In the genomic region with DNA sequence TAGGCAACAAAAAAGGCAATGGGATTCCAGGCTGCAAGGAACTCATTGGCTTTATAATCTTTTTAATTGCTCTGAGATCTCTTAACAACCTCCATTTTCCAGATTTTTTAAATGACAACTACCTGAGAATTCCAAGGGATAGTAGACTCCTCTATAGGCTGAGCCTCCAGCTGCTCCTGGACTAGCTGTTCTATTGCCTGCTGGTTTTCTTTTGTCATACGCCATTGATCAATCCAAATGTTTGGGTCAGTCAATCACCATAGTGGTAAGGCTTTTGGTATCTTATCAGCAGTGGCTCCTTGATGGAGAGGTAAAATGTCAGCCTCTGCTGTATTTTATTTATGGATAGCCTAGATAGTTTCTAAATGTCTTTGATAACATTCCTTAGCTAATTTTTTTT, we compare ENCODE assay signal across 24 mouse cellular contexts. TPM values are rescaled to one million over a fixed set of nuclear protein-coding genes. Genes with fewer than 3 reads are reported as not detected.
"Had no signal": no experiment of that assay in that cellular context is flagged by ENCODE, and none has a peak within 500 bp of the region (broad histone marks: within the 10 kb centered on the region; RNA-seq: fewer than 3 reads in every experiment).

No protein-coding gene starts in this region.

- H3K4me1 ChIP-seq: heart, embryonic 13.5 days; heart, embryonic 15.5 days; hindbrain, embryonic 10.5 days; hindbrain, embryonic 12.5 days; intestine, embryonic 15.5 days; limb, embryonic 10.5 days; limb, embryonic 12.5 days; liver, embryonic 12.5 days had no signal

- H3K27me3 ChIP-seq: heart, embryonic 13.5 days; heart, embryonic 15.5 days; hindbrain, embryonic 12.5 days; intestine, embryonic 15.5 days; limb, embryonic 12.5 days; liver, embryonic 12.5 days had no signal

- H3K9ac ChIP-seq: heart, embryonic 13.5 days; heart, embryonic 15.5 days; hindbrain, embryonic 12.5 days; hindbrain, embryonic 14.5 days; intestine, embryonic 15.5 days; limb, embryonic 12.5 days; liver, embryonic 12.5 days had no signal

- H3K4me3 ChIP-seq: gastrocnemius, adult 2 months; heart, adult 2 months; heart, embryonic 13.5 days; heart, embryonic 15.5 days; hindbrain, embryonic 10.5 days; hindbrain, embryonic 12.5 days; intestine, embryonic 15.5 days; layer of hippocampus, adult 2 months; left cerebral cortex, adult 2 months; limb, embryonic 10.5 days; limb, embryonic 12.5 days; liver, embryonic 12.5 days had no signal

- DNase-seq: gastrocnemius, adult 2 months; gastrocnemius, postnatal 10 days; gastrocnemius, postnatal 25 days; heart, adult 2 months; heart, postnatal 4 days; kidney, adult 18-20 months; kidney, adult 8-10 months; kidney, postnatal 10 days; kidney, postnatal 4 days; liver had no signal

- H3K27ac ChIP-seq: gastrocnemius, adult 2 months; heart, adult 2 months; heart, embryonic 13.5 days; heart, embryonic 15.5 days; hindbrain, embryonic 10.5 days; hindbrain, embryonic 12.5 days; hindbrain, embryonic 14.5 days; intestine, embryonic 15.5 days; layer of hippocampus, adult 2 months; left cerebral cortex, adult 2 months; limb, embryonic 10.5 days; limb, embryonic 12.5 days; liver, embryonic 12.5 days had no signal

- H3K4me2 ChIP-seq: heart, embryonic 11.5 days; heart, embryonic 13.5 days; heart, embryonic 15.5 days; hindbrain, embryonic 12.5 days; hindbrain, embryonic 14.5 days; intestine, embryonic 15.5 days; limb, embryonic 12.5 days; liver, embryonic 12.5 days had no signal

- H3K9me3 ChIP-seq: intestine, embryonic 15.5 days; limb, embryonic 10.5 days had no signal

- H3K36me3 ChIP-seq: heart, embryonic 13.5 days; heart, embryonic 15.5 days; hindbrain, embryonic 10.5 days; hindbrain, embryonic 12.5 days; intestine, embryonic 15.5 days; limb, embryonic 10.5 days; limb, embryonic 12.5 days; liver, embryonic 12.5 days had no signal

- ATAC-seq: hindbrain, embryonic 16.5 days; inflammation-experienced regulatory T-cells, adult 6 months; intestine, embryonic 15.5 days; liver, embryonic 12.5 days had no signal

RNA-seq across cellular contexts. Expression of a gene that starts 57.7 kb away (rescaled TPM):
- polyA plus RNA-seq: heart, adult 2 months had no signal
